Mouse (Mus musculus): ENCODE data around the gene Cyp2d12. TPM values are rescaled to one million over a fixed set of nuclear protein-coding genes. Genes with fewer than 3 reads are reported as not detected.
"Not testable (repeated sequence)": the region's sequence is repeated elsewhere in the genome, so short reads cannot be mapped to it uniquely, and the experiment has no call there.

Gene Cyp2d12
- total RNA-seq (2021) = not detected
- long read RNA-seq, experiment 1 = 0 reads
- long read RNA-seq, experiment 2 = 0 reads

DNA sequence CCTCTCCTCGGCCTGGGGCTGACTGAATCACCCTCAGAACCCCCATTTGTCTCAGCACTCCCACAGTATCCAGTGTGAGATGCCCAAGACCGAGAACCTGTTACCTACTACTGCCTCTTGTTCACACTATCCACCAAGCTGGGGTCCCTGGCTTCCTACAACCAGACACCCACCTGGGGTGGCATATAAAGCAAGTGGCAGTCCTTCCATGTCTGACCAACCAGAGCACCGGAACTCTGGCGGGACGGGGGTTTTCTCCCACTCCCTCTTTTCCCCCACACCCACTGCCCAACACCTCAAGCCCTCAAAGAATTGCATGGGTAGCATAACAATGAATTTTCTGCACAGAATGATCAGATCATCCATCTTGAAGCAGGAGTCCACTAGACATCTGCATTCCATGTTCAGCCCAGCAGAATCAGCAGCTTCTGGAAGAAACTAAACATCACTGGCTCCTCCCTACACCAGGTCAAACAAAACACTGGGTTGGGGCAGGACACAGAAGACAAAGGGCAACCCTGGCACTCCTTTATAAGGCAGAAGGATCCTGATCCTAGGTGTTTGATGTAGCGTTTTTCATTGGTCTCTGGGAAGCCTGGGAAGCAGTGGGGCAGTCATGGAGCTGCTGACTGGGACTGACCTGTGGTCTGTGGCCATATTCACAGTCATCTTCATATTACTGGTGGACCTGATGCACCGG, at the start of gene Cyp2d12:
Cyp2d12 (plus strand) TSS at position 542 of the 700 bp plus-strand sequence.
- no peak within 1 kb of the TSS for H3K4me3 ChIP-seq
- intact Hi-C loops (cut with DNase I) = loop anchor here (5.0 kb wide), 1 partner anchor 112 kb away; no protein-coding TSS in a partner anchor
- DNase-seq (ENCODE audit: extremely low spot score in 1 of 2, low spot score in 2 of 2) = no peak
- H3K27ac ChIP-seq = no peak within 1 kb of the TSS
- no peak for TF ChIP-seq CTCF (IDR thresholded peaks at IDR 0.05)

GRCm38 (mm10) chr15:82506971-82507370, 47.9 kb upstream of the Cyp2d12 start:
- DNase-seq (ENCODE audit: extremely low spot score in 1 of 2, low spot score in 2 of 2) = no peak
- intact Hi-C loops (cut with DNase I) = no loop called here
- no peak overlapping the region for H3K4me3 ChIP-seq
- TF ChIP-seq CTCF (IDR thresholded peaks at IDR 0.05) = no peak
- no peak overlapping the region for H3K27ac ChIP-seq

- DNase-seq (ENCODE audit: extremely low spot score in 1 of 2, low spot score in 2 of 2); H3K4me3 ChIP-seq; intact Hi-C loops (cut with DNase I); H3K27ac ChIP-seq: not testable (repeated sequence)
These were observed 47.1 kb upstream of the Cyp2d12 start for GRCm38 (mm10) chr15:82507740-82508139.

- H3K27ac ChIP-seq; H3K4me3 ChIP-seq; intact Hi-C loops (cut with DNase I); DNase-seq (ENCODE audit: extremely low spot score in 1 of 2, low spot score in 2 of 2): not testable (repeated sequence)
These were observed 45.4 kb upstream of the Cyp2d12 start for GRCm38 (mm10) chr15:82509495-82509894.

- H3K27ac ChIP-seq; intact Hi-C loops (cut with DNase I); DNase-seq (ENCODE audit: extremely low spot score in 1 of 2, low spot score in 2 of 2); H3K4me3 ChIP-seq: not testable (repeated sequence)
These were observed 44.4 kb upstream of the Cyp2d12 start for GRCm38 (mm10) chr15:82510500-82510899.

DNA sequence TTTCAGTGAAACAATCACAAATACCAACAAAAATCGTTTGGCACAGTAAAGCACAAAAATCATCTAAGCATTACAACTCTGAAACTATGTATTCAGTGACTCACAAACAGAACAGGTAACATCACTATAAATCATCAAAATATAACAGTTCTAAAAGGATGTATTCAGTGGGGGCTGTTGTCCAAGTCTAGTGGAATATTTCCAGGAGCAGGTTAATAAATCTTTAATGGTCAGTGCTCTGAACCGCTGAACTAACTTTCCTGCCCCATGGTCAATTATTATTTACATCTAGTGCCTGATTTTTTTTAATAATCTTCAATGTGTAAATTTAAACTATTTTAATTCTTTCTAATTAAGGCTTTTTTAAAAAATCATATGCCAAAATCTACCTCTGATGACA, 42.8 kb upstream of the Cyp2d12 start:
- DNase-seq (ENCODE audit: extremely low spot score in 1 of 2, low spot score in 2 of 2); H3K4me3 ChIP-seq; H3K27ac ChIP-seq; intact Hi-C loops (cut with DNase I): not testable (repeated sequence)

DNA sequence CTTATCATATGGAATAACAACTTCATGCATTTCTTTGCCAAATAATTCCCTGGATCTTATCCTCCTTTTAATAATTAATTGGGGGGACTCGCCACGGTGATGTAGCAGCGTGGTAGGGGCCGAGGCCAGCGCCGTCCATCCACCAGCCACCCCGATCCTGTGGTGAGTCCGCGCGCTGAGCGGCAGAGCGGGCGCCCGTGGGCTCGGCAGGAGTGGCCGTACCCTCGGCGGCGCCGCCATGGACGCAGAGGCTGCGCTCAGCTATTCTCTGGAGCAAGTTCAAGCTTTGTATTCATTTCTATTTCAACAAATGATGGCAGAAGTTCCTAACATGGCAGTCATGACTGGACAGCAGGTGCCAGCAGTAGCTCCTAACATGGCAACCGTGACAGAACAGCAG, 38.7 kb upstream of the Cyp2d12 start:
- intact Hi-C loops (cut with DNase I); H3K4me3 ChIP-seq; DNase-seq (ENCODE audit: extremely low spot score in 1 of 2, low spot score in 2 of 2); H3K27ac ChIP-seq: not testable (repeated sequence)

GRCm38 (mm10) chr15:82527371-82527770, 27.5 kb upstream of the Cyp2d12 start:
- DNase-seq (ENCODE audit: extremely low spot score in 1 of 2, low spot score in 2 of 2); H3K27ac ChIP-seq; H3K4me3 ChIP-seq; intact Hi-C loops (cut with DNase I): not testable (repeated sequence)

DNA sequence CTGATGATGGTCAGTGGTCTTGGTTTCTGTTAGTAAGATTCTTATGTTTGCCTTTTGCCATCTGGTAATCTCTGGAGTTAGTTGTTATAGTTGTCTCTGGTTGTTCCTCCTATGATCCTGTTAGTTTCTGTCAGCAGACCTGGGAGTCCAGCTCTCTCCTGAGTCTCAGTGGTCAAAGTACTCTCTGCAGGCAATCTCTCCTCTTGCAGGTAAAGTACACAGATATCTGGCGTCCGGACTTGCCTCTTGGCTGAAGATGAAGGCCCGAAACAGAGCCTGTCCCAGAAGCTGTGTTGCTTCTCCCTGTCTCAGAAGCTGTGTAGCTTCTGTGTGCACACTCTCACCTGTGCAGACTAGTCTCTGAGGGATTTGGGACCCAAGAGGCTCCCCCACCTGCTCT, 22.2 kb upstream of the Cyp2d12 start:
- DNase-seq (ENCODE audit: extremely low spot score in 1 of 2, low spot score in 2 of 2); H3K27ac ChIP-seq; intact Hi-C loops (cut with DNase I); H3K4me3 ChIP-seq: not testable (repeated sequence)

DNA sequence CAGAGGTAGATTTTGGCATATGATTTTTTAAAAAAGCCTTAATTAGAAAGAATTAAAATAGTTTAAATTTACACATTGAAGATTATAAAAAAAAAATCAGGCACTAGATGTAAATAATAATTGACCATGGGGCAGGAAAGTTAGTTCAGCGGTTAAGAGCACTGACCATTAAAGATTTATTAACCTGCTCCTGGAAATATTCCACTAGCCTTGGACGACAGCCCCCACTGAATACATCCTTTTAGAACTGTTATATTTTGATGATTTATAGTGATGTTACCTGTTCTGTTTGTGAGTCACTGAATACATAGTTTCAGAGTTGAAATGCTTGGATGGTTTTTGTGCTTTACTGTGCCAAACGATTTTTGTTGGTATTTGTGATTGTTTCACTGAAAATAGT, 11.9 kb upstream of the Cyp2d12 start:
- intact Hi-C loops (cut with DNase I); H3K27ac ChIP-seq; DNase-seq (ENCODE audit: extremely low spot score in 1 of 2, low spot score in 2 of 2); H3K4me3 ChIP-seq: not testable (repeated sequence)

- intact Hi-C loops (cut with DNase I); DNase-seq (ENCODE audit: extremely low spot score in 1 of 2, low spot score in 2 of 2); H3K27ac ChIP-seq; H3K4me3 ChIP-seq: not testable (repeated sequence)
These were observed 10.3 kb upstream of the Cyp2d12 start for GRCm38 (mm10) chr15:82544561-82544960.

GRCm38 (mm10) chr15:82547753-82548152, 7.1 kb upstream of the Cyp2d12 start:
- H3K4me3 ChIP-seq; H3K27ac ChIP-seq; intact Hi-C loops (cut with DNase I); DNase-seq (ENCODE audit: extremely low spot score in 1 of 2, low spot score in 2 of 2): not testable (repeated sequence)

DNA sequence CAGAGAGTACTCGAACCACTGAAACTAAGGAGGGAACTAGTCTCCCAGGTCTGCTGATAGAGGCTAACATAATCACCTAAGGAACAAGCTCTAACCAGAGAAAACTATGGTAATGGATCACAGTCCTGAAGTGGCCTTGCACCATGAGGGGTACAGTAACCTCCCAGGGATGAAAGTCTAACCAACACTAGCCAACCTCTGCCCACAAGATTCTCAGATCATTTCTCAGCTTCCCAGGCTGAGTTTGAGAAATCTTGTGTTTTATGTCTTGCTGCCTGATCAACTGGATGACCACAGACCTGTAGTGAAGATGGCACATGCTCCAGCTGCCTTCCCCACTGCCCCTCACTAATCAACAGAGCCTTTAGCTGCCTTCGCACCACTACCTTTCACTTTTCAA, 1.7 kb upstream of the Cyp2d12 start:
- intact Hi-C loops (cut with DNase I) = loop anchor here (5.0 kb wide), 1 partner anchor 111 kb away; no protein-coding TSS in a partner anchor

More for the DNA sequence above, 1.7 kb upstream of the Cyp2d12 start:
- DNase-seq (ENCODE audit: extremely low spot score in 1 of 2, low spot score in 2 of 2); H3K4me3 ChIP-seq; H3K27ac ChIP-seq: not testable (repeated sequence)
